Mouse (Mus musculus) cortical plate, adult 2 months (tissue): ENCODE measurements around the gene 4930519P11Rik. TPM values are rescaled to one million over a fixed set of nuclear protein-coding genes. Genes with fewer than 3 reads are reported as not detected.

Experiments
- H3K27ac ChIP-seq: fragments of 200-500 bp; 2 replicates; pipeline ENCODE4 v1.5.1; 2012; ENCODE audit warnings: low read length, control low read depth, inconsistent platforms; ENCODE audit not compliant: insufficient read depth
- H3K4me1 ChIP-seq: fragments of 200-500 bp; 2 replicates; pipeline ENCODE4 v1.6.1; 2011; ENCODE audit warnings: low read length; ENCODE audit not compliant: control insufficient read depth, insufficient read depth
- H3K4me3 ChIP-seq: fragments of 200-500 bp; 2 replicates; pipeline ENCODE4 v1.5.1; 2011; ENCODE audit warnings: mild to moderate bottlenecking, low read length, control low read depth; ENCODE audit not compliant: insufficient read depth
- CTCF ChIP-seq: fragments of 200-500 bp; IDR thresholded peaks from 2 replicates; pipeline ENCODE4 v1.5.1; 2011; ENCODE audit warnings: mild to moderate bottlenecking, control low read depth, low read length; ENCODE audit not compliant: insufficient read depth; ENCODE audit errors: extremely low read depth
- POLR2A ChIP-seq: fragments of 200-500 bp; IDR thresholded peaks from 2 replicates; pipeline ENCODE4 v1.6.1; 2011; ENCODE audit warnings: mild to moderate bottlenecking, low read length, control low read depth; ENCODE audit not compliant: insufficient read depth; ENCODE audit errors: extremely low read depth
- polyA plus RNA-seq: library from polyadenylated mRNA; depleted of rRNA; stranded (reverse); fragments of >200 nt; gene quantifications from 2 replicates; pipeline ENCODE4 v1.2.3, GENCODE M21; 2012; rRNA removed

4930519P11Rik gene
- polyA plus RNA-seq, 1 experiment: not detected

DNA sequence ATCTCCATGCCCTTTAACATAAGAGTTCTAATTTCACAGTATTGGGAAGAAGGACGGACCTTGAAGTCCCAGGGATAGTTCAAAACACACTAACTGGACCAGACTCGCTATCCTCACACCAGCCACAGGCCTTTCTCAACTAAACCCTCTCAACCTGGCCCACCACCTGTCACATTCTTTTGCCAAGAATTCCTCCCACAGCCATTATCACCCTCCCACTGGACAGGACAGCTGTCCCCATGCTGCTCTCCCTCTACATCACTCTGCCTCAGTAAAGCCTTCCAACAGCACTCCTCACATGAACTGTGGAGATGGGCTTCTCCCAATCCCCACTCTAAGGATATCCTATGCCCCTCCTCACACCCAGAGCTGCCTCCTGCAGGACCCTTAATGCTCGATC, 47.7 kb downstream of the 4930519P11Rik start:
- no peak overlapping the region for H3K27ac ChIP-seq
- H3K4me3 ChIP-seq: no peak overlapping the region
- H3K4me1 ChIP-seq: no peaks in the 10 kb centered on the region
- TF ChIP-seq CTCF (no peak), POLR2A (no peak)

DNA sequence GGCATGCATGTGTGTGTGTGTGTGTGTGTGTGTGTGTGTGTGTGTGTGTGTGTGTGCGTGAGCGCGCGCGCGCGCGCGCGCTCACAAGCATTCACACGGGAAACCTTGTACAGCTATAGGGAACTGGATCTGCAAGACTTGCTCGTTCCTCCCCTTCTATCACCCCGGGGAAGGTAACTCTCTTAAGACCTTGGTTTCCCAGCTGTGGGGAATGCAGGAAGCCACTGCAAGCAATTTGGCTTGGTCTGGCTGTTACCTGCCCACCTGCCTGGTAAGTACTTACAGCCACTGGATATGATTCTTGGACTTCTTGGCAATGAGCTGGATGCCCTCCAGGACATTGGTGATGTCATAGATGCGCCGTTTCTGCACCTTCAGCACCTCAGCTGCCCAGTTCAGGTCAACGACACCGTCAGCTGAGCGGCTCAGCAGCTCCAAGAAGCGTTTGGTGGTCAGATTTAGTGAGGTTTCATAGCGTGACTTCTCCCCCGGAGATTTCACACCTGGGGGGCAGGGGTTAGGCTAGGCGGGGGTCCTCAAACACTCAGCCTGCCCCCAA, 49.5 kb downstream of the 4930519P11Rik start:
- Histone ChIP-seq H3K4me3 (no peak overlapping the region), H3K27ac (no peak overlapping the region), H3K4me1 (no peaks in the 10 kb centered on the region)
- TF ChIP-seq CTCF (no peak), POLR2A (no peak)

Other genes starting within 250 kb of the 4930519P11Rik start
- gene Cdk5rap1, start 240.4 kb downstream of the 4930519P11Rik start, polyA plus RNA-seq: 14.9 and 17.7 TPM in 2 replicates
- 36.2 and 37.7 TPM in 2 replicates for gene Snta1, start 205.3 kb downstream of the 4930519P11Rik start, polyA plus RNA-seq
- gene Cbfa2t2, start 177.0 kb downstream of the 4930519P11Rik start, polyA plus RNA-seq: 30.4 and 32.9 TPM in 2 replicates
- gene 1700003F12Rik, start 66.4 kb downstream of the 4930519P11Rik start, polyA plus RNA-seq: 0.94 and 1.0 TPM in 2 replicates
- gene Actl10, start 61.7 kb downstream of the 4930519P11Rik start, polyA plus RNA-seq: not detected in 2 replicates
- 122 and 131 TPM in 2 replicates for gene Necab3, start 54.5 kb downstream of the 4930519P11Rik start, polyA plus RNA-seq
- 14.2 and 15.2 TPM in 2 replicates for gene E2f1, start 43.5 kb downstream of the 4930519P11Rik start, polyA plus RNA-seq
- 20.9 and 21.5 TPM in 2 replicates for gene Pxmp4, start 9.7 kb downstream of the 4930519P11Rik start, polyA plus RNA-seq
- 11.4 and 11.7 TPM in 2 replicates for gene Zfp341, start 140 bp downstream of the 4930519P11Rik start, polyA plus RNA-seq
- 297 and 298 TPM in 2 replicates for gene Chmp4b, start 38.3 kb upstream of the 4930519P11Rik start, polyA plus RNA-seq
- not detected in 2 replicates for gene Gm14214, start 156.6 kb upstream of the 4930519P11Rik start, polyA plus RNA-seq
- gene Raly, start 177.7 kb upstream of the 4930519P11Rik start, polyA plus RNA-seq: 135 TPM in 2 replicates
- gene a, start 178.0 kb upstream of the 4930519P11Rik start, polyA plus RNA-seq: 0.54 TPM in 1 of 2 replicates, not detected in the other